Mouse (Mus musculus) thymus, adult 2 months (tissue): ENCODE results near the gene Ndnf.

ENCODE experiments used
- CTCF ChIP-seq: fragments of 200-500 bp; IDR thresholded peaks from 2 replicates; pipeline ENCODE4 v1.5.1; 2012; ENCODE audit warnings: mild to moderate bottlenecking, control low read depth, low read length, moderate library complexity, borderline replicate concordance; ENCODE audit not compliant: control insufficient read depth, poor library complexity, insufficient read depth; ENCODE audit errors: extremely low read depth
- POLR2A ChIP-seq: fragments of 200-500 bp; IDR thresholded peaks from 2 replicates; pipeline ENCODE4 v1.6.1; 2012; ENCODE audit warnings: mild to moderate bottlenecking, low read length, control low read depth, moderate library complexity; ENCODE audit not compliant: control insufficient read depth, poor library complexity, insufficient read depth; ENCODE audit errors: extremely low read depth

DNA sequence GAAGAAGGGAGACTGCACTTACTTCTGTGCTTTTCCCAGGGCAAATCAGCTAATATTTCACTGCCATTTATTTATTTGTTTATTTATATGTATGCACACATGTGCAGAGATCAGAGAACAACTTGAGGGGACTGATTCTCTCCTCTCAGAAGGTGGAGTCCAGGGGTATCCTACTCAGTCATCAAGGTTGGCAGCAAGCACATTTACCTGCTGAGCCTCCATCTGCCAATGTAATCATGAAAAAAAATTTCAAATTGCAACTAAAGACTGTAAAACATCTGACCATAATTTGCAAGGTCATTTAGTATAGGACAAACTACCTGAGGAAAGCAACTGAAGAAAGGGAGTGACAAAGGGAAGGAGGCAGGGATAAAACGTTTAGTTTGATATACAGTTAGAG is 49.3 kb downstream of the Ndnf start:
- no peak for TF ChIP-seq POLR2A
- no peak for TF ChIP-seq CTCF
